Comparison of ENCODE assay signal across 23 mouse cellular contexts in the genomic region with DNA sequence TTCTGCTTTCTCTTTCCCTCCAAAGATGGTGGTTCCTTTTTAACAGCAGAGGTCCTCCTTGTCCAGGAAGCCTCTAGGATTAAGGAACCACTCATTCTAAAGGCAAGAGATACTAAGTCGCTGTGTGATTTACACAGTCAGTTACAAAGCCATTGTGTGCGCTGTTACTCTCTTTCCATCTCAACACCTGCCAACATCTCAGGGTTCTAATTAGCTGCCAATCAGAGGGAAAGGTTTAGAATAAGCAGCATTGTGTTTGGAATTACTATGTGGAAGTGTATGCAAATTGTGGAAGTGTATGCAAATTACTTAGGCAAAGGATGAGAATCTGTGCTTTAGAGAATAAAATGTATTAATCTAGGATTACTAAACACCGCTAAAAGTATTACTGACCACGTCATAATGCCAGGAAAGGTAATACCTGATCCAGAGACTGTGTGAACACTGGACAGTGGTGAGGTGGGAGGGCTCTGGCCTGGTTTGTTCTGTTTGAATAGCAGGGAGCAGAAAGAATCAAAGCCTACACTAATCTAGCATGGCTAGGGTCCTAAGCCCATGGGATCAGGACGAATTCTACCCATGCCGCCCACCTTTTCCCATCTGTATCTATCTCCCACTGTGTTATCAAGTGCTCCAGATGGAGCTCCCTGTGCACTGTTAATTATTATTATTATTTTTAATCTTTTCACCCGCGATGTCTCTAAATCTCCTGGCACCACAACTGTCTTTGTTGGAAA. TPM values are rescaled to one million over a fixed set of nuclear protein-coding genes. Genes with fewer than 3 reads are reported as not detected.
DNase-seq lines count a peak whose midpoint lies in the region; ATAC-seq lines count a peak whose summit lies in the region.
"Had no signal": no experiment of that assay in that cellular context is flagged by ENCODE, and none has a peak within 500 bp of the region (broad histone marks: within the 10 kb centered on the region; RNA-seq: fewer than 3 reads in every experiment).

No protein-coding gene starts in this region.

- H3K36me3 ChIP-seq in forebrain, embryonic 13.5 days (ENCODE audit: poor library complexity, severe bottlenecking), result no peaks in the 10 kb centered on the region
- H3K36me3 ChIP-seq in midbrain, embryonic 16.5 days (ENCODE audit: control insufficient read depth, insufficient read depth, low read length), result no peaks in the 10 kb centered on the region
- H3K36me3 ChIP-seq: embryonic facial prominence, embryonic 13.5 days; hindbrain, embryonic 10.5 days; stomach, embryonic 15.5 days had no signal

- H3K9me3 ChIP-seq in forebrain, embryonic 13.5 days (replicated peaks), result no peaks in the 10 kb centered on the region
- H3K9me3 ChIP-seq in midbrain, embryonic 16.5 days (replicated peaks; ENCODE audit: control insufficient read depth, low read length, poor library complexity, severe bottlenecking), result no peaks in the 10 kb centered on the region
- H3K9me3 ChIP-seq: embryonic facial prominence, embryonic 13.5 days; hindbrain, embryonic 10.5 days; stomach, embryonic 15.5 days had no signal

- peak; percentile 71 for ATAC-seq in forebrain, embryonic 13.5 days
- ATAC-seq in midbrain, embryonic 16.5 days, result peak; percentile 56; the same call in 1 of the 2 replicates
- ATAC-seq in inflammation-experienced regulatory T-cells, adult 6 months, result no peak

- H3K4me1 ChIP-seq in forebrain, embryonic 13.5 days, result peaks cover 11% of the 10 kb centered on the region
- H3K4me1 ChIP-seq in midbrain, embryonic 16.5 days (ENCODE audit: control insufficient read depth, insufficient read depth, low read length), result no peaks in the 10 kb centered on the region
- H3K4me1 ChIP-seq: embryonic facial prominence, embryonic 13.5 days; hindbrain, embryonic 10.5 days; stomach, embryonic 15.5 days had no signal

- DNase-seq in layer of hippocampus, adult 11-12 months (ENCODE audit: low spot score), result peak; percentile 41
- no peak for DNase-seq in layer of hippocampus, postnatal 10 days (ENCODE audit: low spot score in 2 of 2)
- peak; percentile 41 for DNase-seq in layer of hippocampus, adult 9-10 months (ENCODE audit: low spot score)
- DNase-seq in kidney, postnatal 4 days, result no peak
- DNase-seq in gastrocnemius, postnatal 10 days, result no peak
- DNase-seq: adrenal gland, postnatal 36 days; cerebellum, adult 2 months; kidney, adult 8-10 months; kidney, postnatal 36 days; lung, adult 18-20 months; lung, postnatal 36 days; right cerebral cortex, postnatal 25 days had no signal

- H3K9ac ChIP-seq in forebrain, embryonic 13.5 days, result no peak overlapping the region
- H3K9ac ChIP-seq in midbrain, embryonic 16.5 days (ENCODE audit: low read depth, low read length), result no peak overlapping the region
- H3K9ac ChIP-seq: embryonic facial prominence, embryonic 13.5 days; stomach, embryonic 15.5 days had no signal

- no peak overlapping the region for H3K4me3 ChIP-seq in forebrain, embryonic 13.5 days
- H3K4me3 ChIP-seq in midbrain, embryonic 16.5 days (ENCODE audit: low read depth, low read length), result no peak overlapping the region
- H3K4me3 ChIP-seq: embryonic facial prominence, embryonic 13.5 days; hindbrain, embryonic 10.5 days; stomach, embryonic 15.5 days had no signal

- no peaks in the 10 kb centered on the region for H3K27me3 ChIP-seq in forebrain, embryonic 13.5 days
- no peaks in the 10 kb centered on the region for H3K27me3 ChIP-seq in midbrain, embryonic 16.5 days (ENCODE audit: control insufficient read depth, insufficient read depth, low read depth, low read length)
- H3K27me3 ChIP-seq: CH12.LX; embryonic facial prominence, embryonic 13.5 days; stomach, embryonic 15.5 days had no signal

- peak overlapping the region; percentile 36; the same call in 1 of the 2 replicates for H3K27ac ChIP-seq in forebrain, embryonic 13.5 days
- no peak overlapping the region for H3K27ac ChIP-seq in midbrain, embryonic 16.5 days (ENCODE audit: low read length)
- H3K27ac ChIP-seq: embryonic facial prominence, embryonic 13.5 days; hindbrain, embryonic 10.5 days; stomach, embryonic 15.5 days had no signal

- WGBS in forebrain, embryonic 13.5 days, result 50% methylated on average over 8 of the region's 8 CpGs
- 46% methylated on average over 8 of the region's 8 CpGs for WGBS in midbrain, embryonic 16.5 days

- no peak overlapping the region for H3K4me2 ChIP-seq in forebrain, embryonic 13.5 days
- no peak overlapping the region for H3K4me2 ChIP-seq in midbrain, embryonic 16.5 days (ENCODE audit: low read length)
- H3K4me2 ChIP-seq: embryonic facial prominence, embryonic 13.5 days; liver, embryonic 11.5 days; stomach, embryonic 15.5 days had no signal

RNA-seq across cellular contexts. Expression of a gene that starts 56.6 kb away (rescaled TPM):
- total RNA-seq in layer of hippocampus, postnatal 10 days (2021), result 100 to 1,000 TPM; 123 to 128 TPM
- 0.68 and 1.1 TPM in 2 replicates for polyA plus RNA-seq in forebrain, embryonic 13.5 days (2015; fragmentation: Nextera tagmentation; extraction: Ambion mirVana)
- 5.7 and 8.3 TPM in 2 replicates for polyA plus RNA-seq in midbrain, embryonic 16.5 days (2015; fragmentation: Nextera tagmentation; extraction: Ambion mirVana)
- under 1 TPM in 1 of 3 experiments, not detected in 2; 0.09 TPM for polyA plus RNA-seq in inflammation-experienced regulatory T-cells, adult 6 months (2017; shearing (Covaris generic))
- total RNA-seq in gastrocnemius, postnatal 10 days (2021), result 10 to 100 TPM; 11.3 to 11.7 TPM
- total RNA-seq: CH12.LX; common myeloid progenitor, adult 5-6 weeks; megakaryocyte-erythroid progenitor cell, adult 5-6 weeks; MEL had no signal

Comparison
In these comparisons a context has a peak if more than half of its experiments do, and no peak if none do; other contexts are left out.
1. DNase-seq: peak in layer of hippocampus, adult 11-12 months (single experiment) and layer of hippocampus, adult 9-10 months (single experiment); none in layer of hippocampus, postnatal 10 days (0 of 2), kidney, postnatal 4 days (0 of 2) and gastrocnemius, postnatal 10 days (single experiment).